Mouse (Mus musculus) forebrain, embryonic 15.5 days (tissue): ENCODE measurements around the gene Jade1. TPM values are rescaled to one million over a fixed set of nuclear protein-coding genes. Genes with fewer than 3 reads are reported as not detected.

ENCODE experiments used
- ATAC-seq: fragments of 200-750 bp; cut with Nextera tagmentation; replicated peaks from 2 replicates; pipeline ENCODE4 v1.8.0; 2017; ENCODE audit warnings: mild to moderate bottlenecking, moderate TSS enrichment, moderate library complexity
- H3K27ac ChIP-seq: fragments of 300-500 bp; sonication (generic); replicated peaks from 2 replicates; pipeline ENCODE4 v1.5.1; 2015; ENCODE audit warnings: mild to moderate bottlenecking, inconsistent platforms
- H3K27me3 ChIP-seq: fragments of 300-500 bp; sonication (generic); 2 replicates; pipeline ENCODE4 v1.6.1; 2015; ENCODE audit warnings: inconsistent platforms
- H3K36me3 ChIP-seq: fragments of 300-500 bp; sonication (generic); 2 replicates; pipeline ENCODE4 v1.6.1; 2015; ENCODE audit warnings: mild to moderate bottlenecking, inconsistent platforms
- H3K4me1 ChIP-seq: fragments of 300-500 bp; sonication (generic); 2 replicates; pipeline ENCODE4 v1.6.1; 2015; ENCODE audit warnings: inconsistent platforms
- H3K4me2 ChIP-seq: fragments of 300-500 bp; sonication (generic); replicated peaks from 2 replicates; pipeline ENCODE4 v1.6.1; 2015; ENCODE audit warnings: mild to moderate bottlenecking, inconsistent platforms
- H3K4me3 ChIP-seq: fragments of 300-500 bp; sonication (generic); 2 replicates; pipeline ENCODE4 v1.5.1; 2015; ENCODE audit warnings: mild to moderate bottlenecking, inconsistent platforms
- H3K9ac ChIP-seq: fragments of 300-500 bp; sonication (generic); replicated peaks from 2 replicates; pipeline ENCODE4 v1.6.1; 2015; ENCODE audit warnings: mild to moderate bottlenecking, inconsistent platforms
- H3K9me3 ChIP-seq: fragments of 300-500 bp; sonication (generic); 2 replicates; pipeline ENCODE4 v1.6.1; 2016; ENCODE audit warnings: inconsistent platforms
- WGBS: fragments of 180-500 bp; shearing (Covaris S2); methylation state at CpG from one replicate; pipeline ENCODE4 v1.1.7; 2015; ENCODE audit warnings: mixed read lengths; 5-methylcytosine and 5-hydroxymethylcytosine counted together
- polyA plus RNA-seq: library from polyadenylated mRNA; unstranded; fragments of >200 nt; fragmentation: Nextera tagmentation; extraction: Ambion mirVana; gene quantifications from 2 replicates; pipeline ENCODE4 v1.2.1, GENCODE M21; 2015

Jade1 gene
- polyA plus RNA-seq, 1 experiment from 2014 or later: 22.2 TPM

- Histone ChIP-seq H3K27ac (no peak overlapping the region), H3K4me3 (no peak overlapping the region), H3K4me1 (peaks cover 7% of the 10 kb centered on the region), H3K36me3 (no peaks in the 10 kb centered on the region), H3K9me3 (no peaks in the 10 kb centered on the region), H3K9ac (no peak overlapping the region), H3K4me2 (no peak overlapping the region), H3K27me3 (no peaks in the 10 kb centered on the region)
- ATAC-seq: no peak
- WGBS: 96% methylated on average over 4 of the region's 4 CpGs
These were observed 32.1 kb upstream of the Jade1 start for GRCm38 (mm10) chr3:41523460-41523859.

GRCm38 (mm10) chr3:41528291-41528969 is 27.1 kb upstream of the Jade1 start:
- Histone ChIP-seq H3K4me3 (no peak overlapping the region), H3K9me3 (no peaks in the 10 kb centered on the region), H3K9ac (no peak overlapping the region), H3K4me2 (no peak overlapping the region), H3K36me3 (no peaks in the 10 kb centered on the region), H3K27ac (no peak overlapping the region), H3K4me1 (no peaks in the 10 kb centered on the region), H3K27me3 (no peaks in the 10 kb centered on the region)
- WGBS: 96% methylated on average over 2 of the region's 2 CpGs
- no peak for ATAC-seq

GRCm38 (mm10) chr3:41530156-41530555 is 25.4 kb upstream of the Jade1 start:
- no peak overlapping the region for H3K4me3 ChIP-seq
- no peaks in the 10 kb centered on the region for H3K36me3 ChIP-seq
- no peak overlapping the region for H3K27ac ChIP-seq
- 48% methylated on average over 3 of the region's 3 CpGs for WGBS
- H3K4me1 ChIP-seq: no peaks in the 10 kb centered on the region
- H3K4me2 ChIP-seq: no peak overlapping the region
- no peak overlapping the region for H3K9ac ChIP-seq
- no peaks in the 10 kb centered on the region for H3K9me3 ChIP-seq
- no peaks in the 10 kb centered on the region for H3K27me3 ChIP-seq
- ATAC-seq: no peak

- no peaks in the 10 kb centered on the region for H3K36me3 ChIP-seq
- 41% methylated on average over 8 of the region's 8 CpGs for WGBS
- no peak overlapping the region for H3K4me3 ChIP-seq
- H3K4me1 ChIP-seq: no peaks in the 10 kb centered on the region
- no peak overlapping the region for H3K4me2 ChIP-seq
- H3K27me3 ChIP-seq: no peaks in the 10 kb centered on the region
- no peak overlapping the region for H3K27ac ChIP-seq
- no peaks in the 10 kb centered on the region for H3K9me3 ChIP-seq
- no peak overlapping the region for H3K9ac ChIP-seq
- no peak for ATAC-seq
These were observed 24.0 kb upstream of the Jade1 start for GRCm38 (mm10) chr3:41531541-41531940.

GRCm38 (mm10) chr3:41532109-41532508 is 23.4 kb upstream of the Jade1 start:
- Histone ChIP-seq H3K36me3 (no peaks in the 10 kb centered on the region), H3K27ac (no peak overlapping the region), H3K9me3 (no peaks in the 10 kb centered on the region), H3K4me1 (no peaks in the 10 kb centered on the region), H3K27me3 (no peaks in the 10 kb centered on the region), H3K4me2 (no peak overlapping the region), H3K9ac (no peak overlapping the region), H3K4me3 (no peak overlapping the region)
- ATAC-seq: no peak
- WGBS: 91% methylated on average over 12 of the region's 12 CpGs

GRCm38 (mm10) chr3:41533660-41534059 is 21.9 kb upstream of the Jade1 start:
- no peaks in the 10 kb centered on the region for H3K9me3 ChIP-seq
- no peak overlapping the region for H3K4me3 ChIP-seq
- no peaks in the 10 kb centered on the region for H3K27me3 ChIP-seq
- H3K4me2 ChIP-seq: no peak overlapping the region
- no peak overlapping the region for H3K27ac ChIP-seq
- H3K36me3 ChIP-seq: no peaks in the 10 kb centered on the region
- ATAC-seq: no peak
- no peak overlapping the region for H3K9ac ChIP-seq
- WGBS: 79% methylated on average over 7 of the region's 7 CpGs
- H3K4me1 ChIP-seq: no peaks in the 10 kb centered on the region; the same call in 1 of the 2 replicates

GRCm38 (mm10) chr3:41537957-41538356 is 17.6 kb upstream of the Jade1 start:
- no peak overlapping the region for H3K9ac ChIP-seq
- 76% methylated on average over 2 of the region's 2 CpGs for WGBS
- no peaks in the 10 kb centered on the region; the same call in 1 of the 2 replicates for H3K4me1 ChIP-seq
- no peak; the same call in 1 of the 2 replicates for ATAC-seq
- no peaks in the 10 kb centered on the region for H3K27me3 ChIP-seq
- H3K9me3 ChIP-seq: no peaks in the 10 kb centered on the region
- H3K36me3 ChIP-seq: no peaks in the 10 kb centered on the region
- H3K4me2 ChIP-seq: no peak overlapping the region
- H3K4me3 ChIP-seq: no peak overlapping the region
- H3K27ac ChIP-seq: no peak overlapping the region

GRCm38 (mm10) chr3:41541313-41541712 is 14.2 kb upstream of the Jade1 start:
- Histone ChIP-seq H3K9ac (no peak overlapping the region), H3K36me3 (no peaks in the 10 kb centered on the region), H3K4me1 (peaks cover 5% of the 10 kb centered on the region; the same call in 1 of the 2 replicates), H3K9me3 (no peaks in the 10 kb centered on the region), H3K4me3 (no peak overlapping the region), H3K27ac (no peak overlapping the region), H3K4me2 (no peak overlapping the region), H3K27me3 (no peaks in the 10 kb centered on the region)
- 83% methylated on average over 3 of the region's 3 CpGs for WGBS
- no peak for ATAC-seq

- ATAC-seq: no peak
- no peak overlapping the region for H3K27ac ChIP-seq
- H3K9ac ChIP-seq: no peak overlapping the region
- 0 out of 2 replicates have a peak, but pooled peaks cover 5% of the 10 kb centered on the region for H3K4me1 ChIP-seq
- WGBS: 25% methylated on average over 7 of the region's 7 CpGs
- no peaks in the 10 kb centered on the region for H3K27me3 ChIP-seq
- no peaks in the 10 kb centered on the region for H3K9me3 ChIP-seq
- no peak overlapping the region for H3K4me2 ChIP-seq
- no peak overlapping the region for H3K4me3 ChIP-seq
- H3K36me3 ChIP-seq: no peaks in the 10 kb centered on the region
These were observed 11.1 kb upstream of the Jade1 start for GRCm38 (mm10) chr3:41544451-41544850.

GRCm38 (mm10) chr3:41547289-41547688 is 8.2 kb upstream of the Jade1 start:
- Histone ChIP-seq H3K4me3 (no peak overlapping the region), H3K27ac (no peak overlapping the region), H3K9me3 (no peaks in the 10 kb centered on the region), H3K4me1 (0 out of 2 replicates have a peak, but pooled peaks cover 5% of the 10 kb centered on the region), H3K4me2 (no peak overlapping the region), H3K36me3 (no peaks in the 10 kb centered on the region), H3K27me3 (no peaks in the 10 kb centered on the region), H3K9ac (no peak overlapping the region)
- ATAC-seq: no peak
- 94% methylated on average over 5 of the region's 5 CpGs for WGBS

- no peak overlapping the region for H3K4me3 ChIP-seq
- no peak for ATAC-seq
- no peak overlapping the region for H3K4me2 ChIP-seq
- no peak overlapping the region for H3K9ac ChIP-seq
- WGBS: 87% methylated on average over 4 of the region's 4 CpGs
- H3K27ac ChIP-seq: no peak overlapping the region
- H3K27me3 ChIP-seq: no peaks in the 10 kb centered on the region
- no peaks in the 10 kb centered on the region for H3K9me3 ChIP-seq
- H3K4me1 ChIP-seq: 0 out of 2 replicates have a peak, but pooled peaks cover 5% of the 10 kb centered on the region
- H3K36me3 ChIP-seq: no peaks in the 10 kb centered on the region
These were observed 7.3 kb upstream of the Jade1 start for GRCm38 (mm10) chr3:41548238-41548637.

GRCm38 (mm10) chr3:41551671-41552070 is 3.9 kb upstream of the Jade1 start:
- Histone ChIP-seq H3K27me3 (no peaks in the 10 kb centered on the region), H3K27ac (no peak overlapping the region), H3K36me3 (no peaks in the 10 kb centered on the region), H3K4me1 (no peaks in the 10 kb centered on the region), H3K4me3 (no peak overlapping the region), H3K9me3 (no peaks in the 10 kb centered on the region), H3K4me2 (no peak overlapping the region), H3K9ac (no peak overlapping the region)
- ATAC-seq: no peak
- WGBS: 63% methylated on average over 3 of the region's 3 CpGs
